Mouse (Mus musculus) hindlimb bud, embryonic 11.5 days (tissue): ENCODE results near the gene Trmt10b.

ENCODE experiments used
- DNase-seq: peaks from one replicate; pipeline ENCODE4 v3.0.0-alpha.2; 2012; ENCODE audit warnings: low read depth, low spot score; ENCODE audit errors: extremely low spot score

Gene Trmt10b

DNA sequence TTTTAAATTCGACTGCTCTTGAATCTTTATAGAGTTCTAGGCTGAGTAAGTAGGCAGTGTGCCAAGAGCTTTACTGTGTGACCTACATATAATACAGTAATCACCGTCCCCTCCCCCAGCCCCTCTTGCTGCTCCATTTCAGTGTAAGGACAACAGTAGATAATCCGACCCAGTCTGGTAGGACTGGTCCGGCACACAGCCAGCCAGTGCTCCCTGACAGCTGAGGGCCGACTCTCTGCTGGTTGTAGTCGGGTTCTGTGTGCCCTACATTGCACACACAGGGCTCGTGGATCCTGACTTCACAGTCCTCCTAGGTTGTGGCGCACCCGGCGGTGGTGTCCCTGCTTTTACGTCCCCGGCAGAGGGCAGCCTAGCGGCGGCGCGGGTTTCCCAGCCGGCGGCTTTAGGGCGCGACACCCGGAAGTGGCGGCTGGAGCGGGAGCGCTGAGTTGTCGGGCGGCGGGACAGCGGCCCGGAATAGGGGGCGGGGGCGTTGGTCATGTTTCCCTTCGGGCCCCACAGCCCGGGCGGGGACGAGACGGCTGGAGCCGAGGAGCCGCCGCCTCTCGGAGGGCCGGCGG lies 44.8 kb downstream of the Trmt10b start, which contains the start of gene Dcaf10:
Gene Dcaf10 (plus strand): TSS at position 433 of the 581 bp plus-strand sequence.
- peak; percentile 52 for DNase-seq

DNA sequence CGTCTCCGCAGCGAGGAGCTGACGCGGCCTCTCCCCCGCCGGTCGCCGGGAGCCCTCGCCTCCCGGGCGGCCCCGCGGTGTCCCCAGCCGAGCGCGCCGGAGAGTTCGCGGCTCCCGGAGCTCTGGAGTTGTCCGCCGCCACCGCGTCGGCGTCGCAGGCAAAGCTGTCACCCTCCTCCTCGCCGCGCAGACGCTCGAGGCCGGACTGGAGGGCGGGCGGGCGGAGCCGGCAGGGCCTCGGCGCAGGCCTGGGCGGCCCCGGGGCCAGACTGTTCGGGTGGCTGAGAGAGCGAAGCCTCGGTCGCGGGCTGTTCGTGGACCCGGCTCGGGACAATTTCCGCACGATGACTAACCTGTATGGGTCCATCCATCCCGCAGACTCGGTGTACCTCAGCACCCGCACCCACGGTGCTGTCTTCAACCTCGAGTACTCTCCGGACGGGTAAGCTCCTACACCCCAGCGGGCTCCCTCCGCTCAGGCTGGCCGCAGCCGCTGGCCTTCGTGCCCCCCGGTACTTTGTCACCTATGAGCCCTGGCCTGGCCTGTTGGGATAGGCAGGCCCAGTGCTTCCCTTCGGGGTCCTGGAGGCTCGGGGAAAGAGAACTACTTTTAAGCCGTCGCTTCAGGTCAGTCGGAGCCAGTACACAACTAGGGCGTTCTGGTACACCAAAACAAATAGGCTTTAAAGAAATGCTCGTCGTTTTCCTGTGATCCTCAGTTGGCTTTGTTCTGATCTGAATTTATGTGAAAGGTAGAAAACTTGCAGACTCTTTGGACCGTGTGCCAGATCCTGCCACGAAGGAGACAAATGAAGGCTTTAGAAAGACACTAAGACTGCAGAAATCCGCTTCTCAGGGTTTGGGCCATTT lies 45.6 kb downstream of the Trmt10b start, which contains the start of gene Exosc3:
Gene Exosc3 (minus strand): TSS at position 447 of the 870 bp plus-strand sequence.
- DNase-seq, result no peak

DNA sequence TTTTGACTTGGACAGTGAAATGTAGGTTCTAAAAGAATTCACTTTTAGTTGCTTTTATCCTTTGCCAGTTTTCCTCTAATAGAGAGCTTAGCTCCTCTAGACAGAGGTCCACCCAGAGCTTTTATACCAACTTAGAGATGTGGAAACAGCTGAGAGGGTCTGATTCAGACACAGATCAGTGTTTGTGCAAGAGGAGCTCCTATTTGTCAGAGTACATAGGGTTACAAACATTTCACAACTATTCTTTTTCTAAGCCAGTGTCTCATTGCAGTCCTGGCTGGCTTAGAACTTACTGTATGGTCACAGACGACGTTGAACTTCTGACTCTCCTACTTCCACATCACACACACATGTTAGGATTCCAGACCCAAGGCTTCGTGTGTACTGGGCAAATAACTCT lies 59.7 kb downstream of the Trmt10b start:
- no peak for DNase-seq
